Mouse (Mus musculus) CH12.LX (cell line): ENCODE results near the gene Rab37.

Experiments used
- CTCF ChIP-seq, 2 experiments: IDR thresholded peaks in 1 of 2; conservative IDR thresholded peaks in 1 of 2; 2 replicates each; pipeline ENCODE4 v1.5.1; 2011 to 2012; ENCODE audit warnings: low read depth in 2 of 2, low read length in 2 of 2, improper control_type of control experiment in 1 of 2, inconsistent platforms in 1 of 2, mild to moderate bottlenecking in 1 of 2, moderate library complexity in 1 of 2
- EP300 ChIP-seq: IDR thresholded peaks from 2 replicates; pipeline ENCODE4 v1.6.1; 2011; ENCODE audit warnings: low read length, improper control_type of control experiment
- MAFK ChIP-seq: IDR thresholded peaks from 2 replicates; pipeline ENCODE4 v1.6.1; 2011; ENCODE audit warnings: low read length, improper control_type of control experiment; ENCODE audit not compliant: insufficient replicate concordance
- MAX ChIP-seq: IDR thresholded peaks from 2 replicates; pipeline ENCODE4 v1.6.1; 2011; ENCODE audit warnings: low read length, improper control_type of control experiment
- MXI1 ChIP-seq: IDR thresholded peaks from 2 replicates; pipeline ENCODE4 v1.6.1; 2011; ENCODE audit warnings: mild to moderate bottlenecking, low read depth, low read length, improper control_type of control experiment
- MYC ChIP-seq: IDR thresholded peaks from 2 replicates; pipeline ENCODE4 v1.6.1; 2011; ENCODE audit warnings: low read depth, mild to moderate bottlenecking, improper control_type of control experiment, low read length
- POLR2A ChIP-seq: IDR thresholded peaks from 2 replicates; pipeline ENCODE4 v1.6.1; 2011; ENCODE audit warnings: low read depth, mild to moderate bottlenecking, improper control_type of control experiment, low read length

DNA sequence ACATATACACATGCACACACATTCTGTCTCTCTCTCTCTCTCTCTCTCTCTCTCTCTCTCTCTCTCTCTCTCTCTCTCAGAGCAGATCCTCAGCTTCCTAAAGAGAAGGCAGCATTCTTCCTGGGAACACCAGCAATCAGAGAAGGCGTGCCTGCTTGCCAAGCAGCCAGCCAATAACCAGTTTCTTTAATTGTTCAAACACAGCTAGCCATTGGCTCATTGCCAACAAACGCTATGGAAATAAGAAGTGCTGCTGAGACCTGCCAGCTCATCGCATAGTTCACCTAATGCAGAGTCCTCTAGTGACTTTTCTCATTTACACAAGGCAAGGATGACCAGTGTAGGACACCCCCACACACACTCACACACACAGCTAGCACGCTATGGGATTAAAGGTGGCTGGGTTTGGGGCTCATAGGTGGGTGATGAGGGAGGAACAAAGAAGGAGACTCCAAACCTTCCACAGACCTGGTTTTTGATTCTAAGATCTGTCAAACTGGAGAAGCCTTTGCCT lies 16.2 kb downstream of the Rab37 start:
- TF ChIP-seq MYC, result no peak
- no peak for TF ChIP-seq EP300
- TF ChIP-seq POLR2A, result no peak
- no peak for TF ChIP-seq CTCF (conservative IDR thresholded peaks at IDR 0.05 in 1 of 2, IDR thresholded peaks at IDR 0.05 in 1 of 2; ENCODE audit: low read depth in 2 of 2, low read length in 2 of 2)
- TF ChIP-seq MAFK, result no peak
- TF ChIP-seq MAX, result no peak
- no peak for TF ChIP-seq MXI1
